In genomic region chr8:107324142-107324541, GRCm38 (mm10) we compare ENCODE assay signal across 9 mouse cellular contexts. TPM values are rescaled to one million over a fixed set of nuclear protein-coding genes. Genes with fewer than 3 reads are reported as not detected.
DNase-seq lines count a peak whose midpoint lies in the region; ATAC-seq lines count a peak whose summit lies in the region.
"Had no signal": no experiment of that assay in that cellular context is flagged by ENCODE, and none has a peak within 500 bp of the region (broad histone marks: within the 10 kb centered on the region; RNA-seq: fewer than 3 reads in every experiment).

No protein-coding gene starts in this region.

- DNase-seq in adrenal gland, postnatal 14 days, result peak; percentile 86
- DNase-seq in embryonic facial prominence, embryonic 10.5 days (ENCODE audit: low spot score), result peak; percentile 79
- peak; percentile 90 for DNase-seq in heart, adult 8-10 months (ENCODE audit: low spot score)
- peak; percentile 85 for DNase-seq in kidney, postnatal 10 days
- DNase-seq in ovary, adult 18-20 months (ENCODE audit: low spot score), result peak; percentile 42
- peak; percentile 53 to 70 for DNase-seq in thymus, adult 18-20 months

- no peaks in the 10 kb centered on the region for H3K9me3 ChIP-seq in embryonic facial prominence, embryonic 10.5 days
- H3K9me3 ChIP-seq in liver, embryonic 12.5 days (replicated peaks), result no peaks in the 10 kb centered on the region
- H3K9me3 ChIP-seq: hindbrain, embryonic 15.5 days had no signal

- ATAC-seq in CD4-positive, CD25-positive, alpha-beta regulatory T cell, adult 4 months, result peak; percentile 100
- peak; percentile 59; the same call in 1 of the 2 replicates for ATAC-seq in liver, embryonic 12.5 days

- H3K4me2 ChIP-seq in liver, embryonic 12.5 days, result no peak overlapping the region
- H3K4me2 ChIP-seq: hindbrain, embryonic 15.5 days had no signal

- H3K27me3 ChIP-seq in embryonic facial prominence, embryonic 10.5 days (replicated peaks; ENCODE audit: low read depth, poor library complexity, severe bottlenecking), result no peaks in the 10 kb centered on the region
- no peaks in the 10 kb centered on the region for H3K27me3 ChIP-seq in liver, embryonic 12.5 days (replicated peaks)
- H3K27me3 ChIP-seq: hindbrain, embryonic 15.5 days had no signal

- no peak overlapping the region for H3K4me3 ChIP-seq in embryonic facial prominence, embryonic 10.5 days
- H3K4me3 ChIP-seq in liver, embryonic 12.5 days, result no peak overlapping the region
- H3K4me3 ChIP-seq: hindbrain, embryonic 15.5 days had no signal

- no peaks in the 10 kb centered on the region for H3K36me3 ChIP-seq in embryonic facial prominence, embryonic 10.5 days (replicated peaks)
- H3K36me3 ChIP-seq in liver, embryonic 12.5 days, result no peaks in the 10 kb centered on the region
- H3K36me3 ChIP-seq: hindbrain, embryonic 15.5 days had no signal

- H3K4me1 ChIP-seq in embryonic facial prominence, embryonic 10.5 days, result 0 out of 2 replicates have a peak, but pooled peaks cover 3% of the 10 kb centered on the region
- H3K4me1 ChIP-seq in liver, embryonic 12.5 days, result no peaks in the 10 kb centered on the region
- H3K4me1 ChIP-seq: hindbrain, embryonic 15.5 days had no signal

- no peak overlapping the region for H3K27ac ChIP-seq in embryonic facial prominence, embryonic 10.5 days (replicated peaks)
- no peak overlapping the region for H3K27ac ChIP-seq in liver, embryonic 12.5 days
- H3K27ac ChIP-seq: hindbrain, embryonic 15.5 days had no signal

- 0% methylated on average over 1 of the region's 1 CpGs for WGBS in embryonic facial prominence, embryonic 10.5 days
- 0% methylated on average over 1 of the region's 1 CpGs for WGBS in liver, embryonic 12.5 days (ENCODE audit: insufficient replicate concordance)

- H3K9ac ChIP-seq in liver, embryonic 12.5 days, result no peak overlapping the region
- H3K9ac ChIP-seq: hindbrain, embryonic 15.5 days had no signal

RNA-seq across cellular contexts. Expression of gene Nfat5, which starts 30.9 kb away (rescaled TPM):
- polyA plus RNA-seq in CD4-positive, CD25-positive, alpha-beta regulatory T cell, adult 4 months (2017; shearing (Covaris generic)), result 10 to 100 TPM; 19.2 to 21.2 TPM
- total RNA-seq in adrenal gland, postnatal 14 days (2021), result 108 and 110 TPM in 2 replicates
- 10.9 and 11.2 TPM in 2 replicates for polyA plus RNA-seq in embryonic facial prominence, embryonic 10.5 days (2016; fragmentation: Nextera tagmentation; extraction: Ambion mirVana)
- total RNA-seq in heart, adult 8-10 months (2022), result 10 to 100 TPM; 19.1 to 24.7 (median 23.8) TPM
- 3.4 and 3.5 TPM in 2 replicates for polyA plus RNA-seq in liver, embryonic 12.5 days (2016; fragmentation: Nextera tagmentation; extraction: Ambion mirVana)
